Mouse (Mus musculus) midbrain, embryonic 12.5 days (tissue): ENCODE measurements at regions not wholly inside any gene's neighbourhood (a gene's known extent, or its start where the extent isn't known, plus 50 kb on each side); places are given as distances from the start of the nearest gene placed in this dataset.

Source experiments
- ATAC-seq: fragments of 200-750 bp; cut with Nextera tagmentation; 2 replicates; pipeline ENCODE4 v1.8.0; 2017; ENCODE audit warnings: low read depth, moderate TSS enrichment, moderate library complexity; ENCODE audit not compliant: low FRiP score
- H3K27ac ChIP-seq: fragments of 300-500 bp; sonication (generic); replicated peaks from 2 replicates; pipeline ENCODE4 v1.5.1; 2016; ENCODE audit warnings: mild to moderate bottlenecking
- H3K27me3 ChIP-seq: fragments of 300-500 bp; sonication (generic); 2 replicates; pipeline ENCODE4 v1.6.1; 2016; ENCODE audit warnings: mild to moderate bottlenecking
- H3K36me3 ChIP-seq: fragments of 300-500 bp; sonication (generic); 2 replicates; pipeline ENCODE4 v1.6.1; 2016
- H3K4me1 ChIP-seq: fragments of 300-500 bp; sonication (generic); 2 replicates; pipeline ENCODE4 v1.6.1; 2016
- H3K4me2 ChIP-seq: fragments of 300-500 bp; sonication (generic); replicated peaks from 2 replicates; pipeline ENCODE4 v1.6.1; 2016; ENCODE audit warnings: mild to moderate bottlenecking, moderate library complexity
- H3K4me3 ChIP-seq: fragments of 300-500 bp; sonication (generic); 2 replicates; pipeline ENCODE4 v1.5.1; 2016; ENCODE audit warnings: mild to moderate bottlenecking
- H3K9ac ChIP-seq: fragments of 300-500 bp; sonication (generic); replicated peaks from 2 replicates; pipeline ENCODE4 v1.6.1; 2016; ENCODE audit warnings: mild to moderate bottlenecking, moderate library complexity
- H3K9me3 ChIP-seq: fragments of 300-500 bp; sonication (generic); 2 replicates; pipeline ENCODE4 v1.6.1; 2016; ENCODE audit warnings: mild to moderate bottlenecking
- WGBS: fragments of 180-500 bp; shearing (Covaris S2); methylation state at CpG from one replicate; pipeline ENCODE4 v1.1.7; 2016; 5-methylcytosine and 5-hydroxymethylcytosine counted together

- H3K27ac ChIP-seq = no peak overlapping the region
- no peak overlapping the region for H3K9ac ChIP-seq
- H3K36me3 ChIP-seq = no peaks in the 10 kb centered on the region
- no peaks in the 10 kb centered on the region for H3K9me3 ChIP-seq
- H3K4me2 ChIP-seq = no peak overlapping the region
- no peak for ATAC-seq
- no peaks in the 10 kb centered on the region for H3K4me1 ChIP-seq
- no peak overlapping the region for H3K4me3 ChIP-seq
- H3K27me3 ChIP-seq = no peaks in the 10 kb centered on the region
- WGBS = 88% methylated on average over 1 of the region's 1 CpGs
Measured at GRCm38 (mm10) chr16:74984207-74984606, 572.6 kb upstream of the Robo2 start.

DNA sequence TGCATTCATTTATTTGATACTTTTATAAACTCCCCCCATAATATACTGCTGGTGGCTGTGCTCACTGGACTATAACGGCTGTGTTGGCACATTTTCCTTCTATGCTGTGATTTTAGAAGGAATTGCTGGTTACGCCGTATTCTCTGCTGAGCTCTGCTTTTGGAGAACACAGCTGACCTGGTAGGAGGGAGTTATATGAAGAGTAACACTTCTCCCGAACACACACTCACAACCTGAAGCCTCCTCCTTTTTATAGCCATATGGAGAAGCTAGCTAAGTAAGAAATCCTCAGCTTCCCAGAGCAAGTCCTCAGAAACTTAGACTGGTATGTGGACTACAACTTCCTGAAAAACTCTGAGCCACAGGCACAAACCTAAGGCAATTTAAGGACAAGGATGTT, 554.5 kb upstream of the Robo2 start:
- H3K9ac ChIP-seq = no peak overlapping the region
- H3K27me3 ChIP-seq = no peaks in the 10 kb centered on the region
- H3K9me3 ChIP-seq = no peaks in the 10 kb centered on the region
- H3K36me3 ChIP-seq = no peaks in the 10 kb centered on the region
- H3K4me3 ChIP-seq = no peak overlapping the region
- 84% methylated on average over 4 of the region's 4 CpGs for WGBS
- H3K4me2 ChIP-seq = no peak overlapping the region
- ATAC-seq = no peak
- no peaks in the 10 kb centered on the region for H3K4me1 ChIP-seq
- no peak overlapping the region for H3K27ac ChIP-seq

GRCm38 (mm10) chr16:74929739-74930138, 518.1 kb upstream of the Robo2 start:
- no peak overlapping the region for H3K9ac ChIP-seq
- no peaks in the 10 kb centered on the region for H3K9me3 ChIP-seq
- H3K27ac ChIP-seq = no peak overlapping the region
- WGBS = 86% methylated on average over 4 of the region's 4 CpGs
- no peak overlapping the region for H3K4me2 ChIP-seq
- no peaks in the 10 kb centered on the region for H3K27me3 ChIP-seq
- no peaks in the 10 kb centered on the region for H3K4me1 ChIP-seq
- no peaks in the 10 kb centered on the region for H3K36me3 ChIP-seq
- H3K4me3 ChIP-seq = no peak overlapping the region
- no peak for ATAC-seq

DNA sequence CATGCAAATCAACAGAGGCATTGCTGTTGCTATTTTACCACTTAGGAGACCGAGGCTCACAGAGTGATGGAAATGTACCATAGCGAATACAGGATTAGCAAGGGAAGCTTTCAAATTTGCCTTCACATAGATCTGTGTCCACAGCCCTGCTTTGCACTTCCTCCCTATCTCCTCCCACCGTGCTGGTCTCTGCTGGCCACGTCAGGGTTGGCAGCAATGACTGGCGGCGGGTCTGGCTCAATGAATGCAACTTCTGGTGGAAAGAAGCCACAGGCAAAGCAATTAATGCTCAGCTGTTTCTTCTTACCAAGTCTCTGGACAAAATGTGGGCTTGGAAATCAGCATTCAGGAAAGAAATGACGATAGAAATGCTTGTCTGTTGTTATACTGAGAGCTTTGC, 489.2 kb upstream of the Robo2 start:
- 65% methylated on average over 7 of the region's 7 CpGs for WGBS
- no peak overlapping the region for H3K4me3 ChIP-seq
- no peaks in the 10 kb centered on the region for H3K36me3 ChIP-seq
- H3K27ac ChIP-seq = no peak overlapping the region
- no peak overlapping the region for H3K4me2 ChIP-seq
- ATAC-seq = no peak
- H3K4me1 ChIP-seq = no peaks in the 10 kb centered on the region
- H3K9ac ChIP-seq = no peak overlapping the region
- H3K9me3 ChIP-seq = no peaks in the 10 kb centered on the region
- H3K27me3 ChIP-seq = no peaks in the 10 kb centered on the region

- Histone ChIP-seq H3K9ac (no peak overlapping the region), H3K4me3 (no peak overlapping the region), H3K27me3 (no peaks in the 10 kb centered on the region), H3K27ac (no peak overlapping the region), H3K4me1 (no peaks in the 10 kb centered on the region), H3K9me3 (no peaks in the 10 kb centered on the region), H3K36me3 (no peaks in the 10 kb centered on the region), H3K4me2 (no peak overlapping the region)
- 32% methylated on average over 1 of the region's 1 CpGs for WGBS
- no peak for ATAC-seq
Measured at GRCm38 (mm10) chr16:74887724-74888123, 476.1 kb upstream of the Robo2 start.

DNA sequence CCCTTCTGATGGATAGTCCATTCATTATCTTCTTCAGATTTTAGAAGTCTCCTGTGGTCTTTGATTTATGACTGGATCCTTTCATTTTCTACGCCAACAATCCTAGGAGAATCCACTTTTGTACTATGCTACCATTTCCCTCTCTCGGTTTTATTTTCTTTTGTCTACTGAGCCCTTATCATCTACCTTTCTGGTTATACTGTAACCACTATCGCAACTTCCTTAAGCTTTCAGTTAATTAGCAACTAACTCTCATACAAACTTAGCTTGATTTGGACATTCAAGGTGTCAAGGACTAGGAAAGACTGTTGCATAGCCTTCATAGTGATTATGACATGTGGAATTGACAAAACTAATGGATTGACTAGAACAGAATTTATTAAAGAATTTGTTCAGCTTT, 467.0 kb upstream of the Robo2 start:
- no peaks in the 10 kb centered on the region for H3K4me1 ChIP-seq
- no peaks in the 10 kb centered on the region for H3K27me3 ChIP-seq
- 87% methylated on average over 3 of the region's 3 CpGs for WGBS
- H3K36me3 ChIP-seq = no peaks in the 10 kb centered on the region
- no peak for ATAC-seq
- H3K9me3 ChIP-seq = no peaks in the 10 kb centered on the region
- H3K9ac ChIP-seq = no peak overlapping the region
- H3K4me3 ChIP-seq = no peak overlapping the region
- H3K27ac ChIP-seq = no peak overlapping the region
- H3K4me2 ChIP-seq = no peak overlapping the region

DNA sequence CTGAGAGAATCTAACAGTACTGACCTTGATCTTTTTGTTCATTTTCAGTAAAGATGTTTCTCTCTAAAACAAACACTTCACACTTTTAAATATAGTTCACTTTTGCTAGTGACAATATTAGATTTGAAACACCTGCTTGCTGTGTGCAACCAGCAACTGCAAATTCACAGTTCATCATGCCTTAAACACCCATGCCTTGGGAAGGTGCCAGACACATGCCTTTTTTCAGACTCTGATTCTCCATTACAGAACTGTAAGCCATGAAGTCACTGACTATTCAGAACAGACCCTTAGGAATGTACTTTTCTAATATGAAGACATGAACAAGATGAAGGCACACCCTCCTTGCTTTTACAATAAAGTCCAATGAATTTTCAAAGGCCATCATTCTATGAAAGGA, 462.1 kb upstream of the Robo2 start:
- no peak overlapping the region for H3K4me3 ChIP-seq
- H3K36me3 ChIP-seq = no peaks in the 10 kb centered on the region

GRCm38 (mm10) chr16:74857752-74858151, 446.1 kb upstream of the Robo2 start:
- no peak overlapping the region for H3K4me2 ChIP-seq
- H3K27me3 ChIP-seq = no peaks in the 10 kb centered on the region
- 19% methylated on average over 2 of the region's 2 CpGs for WGBS
- no peak overlapping the region for H3K4me3 ChIP-seq
- no peak for ATAC-seq
- H3K27ac ChIP-seq = no peak overlapping the region
- H3K36me3 ChIP-seq = no peaks in the 10 kb centered on the region
- no peaks in the 10 kb centered on the region for H3K9me3 ChIP-seq
- no peak overlapping the region for H3K9ac ChIP-seq
- no peaks in the 10 kb centered on the region for H3K4me1 ChIP-seq

More for the DNA sequence above, 462.1 kb upstream of the Robo2 start:
- no peak for ATAC-seq
- Histone ChIP-seq H3K9me3 (no peaks in the 10 kb centered on the region), H3K4me1 (no peaks in the 10 kb centered on the region), H3K9ac (no peak overlapping the region), H3K27ac (no peak overlapping the region), H3K27me3 (no peaks in the 10 kb centered on the region), H3K4me2 (no peak overlapping the region)

GRCm38 (mm10) chr16:74840006-74840405, 428.4 kb upstream of the Robo2 start:
- no peak for ATAC-seq
- H3K4me3 ChIP-seq = no peak overlapping the region
- no peak overlapping the region for H3K27ac ChIP-seq
- no peaks in the 10 kb centered on the region for H3K27me3 ChIP-seq
- no peaks in the 10 kb centered on the region for H3K4me1 ChIP-seq
- WGBS = 92% methylated on average over 2 of the region's 2 CpGs
- no peak overlapping the region for H3K4me2 ChIP-seq
- H3K9me3 ChIP-seq = no peaks in the 10 kb centered on the region
- no peak overlapping the region for H3K9ac ChIP-seq
- no peaks in the 10 kb centered on the region for H3K36me3 ChIP-seq

GRCm38 (mm10) chr16:74814386-74814785, 402.8 kb upstream of the Robo2 start:
- WGBS = 55% methylated on average over 3 of the region's 3 CpGs
- H3K27ac ChIP-seq = no peak overlapping the region
- H3K4me3 ChIP-seq = no peak overlapping the region
- no peaks in the 10 kb centered on the region for H3K27me3 ChIP-seq
- H3K9ac ChIP-seq = no peak overlapping the region
- no peaks in the 10 kb centered on the region for H3K36me3 ChIP-seq
- ATAC-seq = no peak
- no peaks in the 10 kb centered on the region; the same call in 1 of the 2 replicates for H3K4me1 ChIP-seq
- no peaks in the 10 kb centered on the region for H3K9me3 ChIP-seq
- H3K4me2 ChIP-seq = no peak overlapping the region

- 35% methylated on average over 7 of the region's 7 CpGs for WGBS
- H3K9ac ChIP-seq = no peak overlapping the region
- no peak; the same call in 1 of the 2 replicates for ATAC-seq
Measured at GRCm38 (mm10) chr16:74809154-74809825, 397.7 kb upstream of the Robo2 start.

GRCm38 (mm10) chr16:74806775-74807174, 395.1 kb upstream of the Robo2 start:
- no peak overlapping the region for H3K4me2 ChIP-seq
- H3K4me1 ChIP-seq = peaks cover 3% of the 10 kb centered on the region; the same call in 1 of the 2 replicates
- peaks cover 13% of the 10 kb centered on the region for H3K27me3 ChIP-seq
- H3K9me3 ChIP-seq = no peaks in the 10 kb centered on the region
- no peak overlapping the region for H3K4me3 ChIP-seq
- WGBS = 34% methylated on average over 2 of the region's 2 CpGs
- no peak overlapping the region for H3K9ac ChIP-seq
- H3K27ac ChIP-seq = no peak overlapping the region
- no peaks in the 10 kb centered on the region for H3K36me3 ChIP-seq
- peak; percentile 47; the same call in 1 of the 2 replicates for ATAC-seq

More at GRCm38 (mm10) chr16:74809154-74809825, 397.7 kb upstream of the Robo2 start:
- Histone ChIP-seq H3K4me2 (no peak overlapping the region), H3K4me1 (peaks cover 3% of the 10 kb centered on the region; the same call in 1 of the 2 replicates), H3K27me3 (peaks cover under 1% of the 10 kb centered on the region; the same call in 1 of the 2 replicates), H3K9me3 (no peaks in the 10 kb centered on the region), H3K36me3 (no peaks in the 10 kb centered on the region), H3K4me3 (no peak overlapping the region), H3K27ac (no peak overlapping the region)

GRCm38 (mm10) chr16:74801296-74801695, 389.7 kb upstream of the Robo2 start:
- ATAC-seq = peak; percentile 75
- Histone ChIP-seq H3K27ac (no peak overlapping the region), H3K9ac (no peak overlapping the region), H3K4me1 (no peaks in the 10 kb centered on the region), H3K4me3 (no peak overlapping the region), H3K27me3 (peaks cover 16% of the 10 kb centered on the region), H3K9me3 (no peaks in the 10 kb centered on the region), H3K4me2 (no peak overlapping the region), H3K36me3 (no peaks in the 10 kb centered on the region)
- 14% methylated on average over 7 of the region's 7 CpGs for WGBS
